Comparison of ENCODE assay signal across 16 mouse cellular contexts in the genomic region with DNA sequence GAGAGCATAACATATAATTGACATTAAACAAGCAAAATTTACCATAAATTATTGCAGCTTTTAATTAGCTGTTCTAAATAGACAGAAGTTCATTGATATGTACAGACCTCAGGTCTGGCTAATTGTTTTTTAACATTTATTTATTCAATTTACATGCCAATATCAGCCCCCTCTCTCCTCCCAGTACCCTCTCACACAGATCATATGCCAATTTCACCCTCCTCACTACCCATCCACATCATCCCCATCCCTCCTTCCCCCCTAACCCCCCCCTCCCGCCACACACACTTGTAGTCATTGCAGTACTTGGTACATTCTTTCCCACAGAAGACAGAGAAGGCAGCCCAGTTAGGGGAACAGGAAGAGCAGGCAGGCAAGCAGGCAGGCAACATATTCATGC.
"Had no signal": no experiment of that assay in that cellular context is flagged by ENCODE, and none has a peak within 500 bp of the region (broad histone marks: within the 10 kb centered on the region; RNA-seq: fewer than 3 reads in every experiment).

No protein-coding gene starts in this region.

- H3K9ac ChIP-seq: neural tube, embryonic 13.5 days; neural tube, embryonic 15.5 days; stomach, embryonic 15.5 days had no signal

- DNase-seq: retina, postnatal 1 day; right cerebral cortex, adult 18-20 months; right cerebral cortex, postnatal 14 days; right cerebral cortex, postnatal 25 days; right cerebral cortex, postnatal 4 days; spleen, adult 18-20 months; thymus, adult 18-20 months; thymus, adult 2 months; thymus, postnatal 14 days; thymus, postnatal 25 days; thymus, postnatal 36 days; thymus, postnatal 4 days had no signal

- H3K27ac ChIP-seq: neural tube, embryonic 13.5 days; neural tube, embryonic 15.5 days; stomach, embryonic 15.5 days; stomach, postnatal 0 days had no signal

- H3K9me3 ChIP-seq: neural tube, embryonic 13.5 days; neural tube, embryonic 15.5 days; stomach, embryonic 15.5 days had no signal

- H3K4me3 ChIP-seq: neural tube, embryonic 13.5 days; neural tube, embryonic 15.5 days; stomach, embryonic 15.5 days had no signal

- H3K27me3 ChIP-seq: neural tube, embryonic 13.5 days; neural tube, embryonic 15.5 days; stomach, embryonic 15.5 days had no signal

- H3K4me2 ChIP-seq: neural tube, embryonic 13.5 days; neural tube, embryonic 15.5 days; stomach, embryonic 15.5 days had no signal

- H3K4me1 ChIP-seq: neural tube, embryonic 13.5 days; neural tube, embryonic 15.5 days; stomach, embryonic 15.5 days had no signal

- H3K36me3 ChIP-seq: neural tube, embryonic 13.5 days; neural tube, embryonic 15.5 days; stomach, embryonic 15.5 days had no signal
